Comparison of ENCODE assay signal across 21 mouse cellular contexts in genomic region chr14:55234639-55235038, GRCm38 (mm10). TPM values are rescaled to one million over a fixed set of nuclear protein-coding genes. Genes with fewer than 3 reads are reported as not detected.
"Had no signal": no experiment of that assay in that cellular context is flagged by ENCODE, and none has a peak within 500 bp of the region (broad histone marks: within the 10 kb centered on the region; RNA-seq: fewer than 3 reads in every experiment).

No protein-coding gene starts in this region.

- H3K27me3 ChIP-seq: limb, embryonic 15.5 days; midbrain, embryonic 15.5 days; neural tube, embryonic 12.5 days had no signal

- H3K27ac ChIP-seq: kidney, postnatal 0 days; limb, embryonic 15.5 days; liver, embryonic 12.5 days; midbrain, embryonic 10.5 days; midbrain, embryonic 15.5 days; neural tube, embryonic 12.5 days had no signal

- DNase-seq: kidney, adult 11 months; kidney, adult 9 months; kidney, postnatal 36 days; lung, embryonic 14.5 days; lung, postnatal 10 days; lung, postnatal 4 days; thymus, postnatal 36 days had no signal

- H3K4me3 ChIP-seq: limb, embryonic 15.5 days; liver, embryonic 12.5 days; midbrain, embryonic 10.5 days; midbrain, embryonic 15.5 days; neural tube, embryonic 12.5 days had no signal

- H3K4me1 ChIP-seq: limb, embryonic 15.5 days; liver, embryonic 12.5 days; midbrain, embryonic 10.5 days; midbrain, embryonic 15.5 days; neural tube, embryonic 12.5 days had no signal

RNA-seq across cellular contexts. Expression of gene Dhrs2, which starts 12.8 kb away (rescaled TPM):
- total RNA-seq: layer of hippocampus, adult 18-20 months; layer of hippocampus, postnatal 14 days; megakaryocyte, adult 5-6 weeks; monocyte, adult 5-6 weeks; neutrophil, adult 5-6 weeks had no signal
- polyA plus RNA-seq: limb, embryonic 11.5 days; liver, embryonic 12.5 days; liver, embryonic 16.5 days; midbrain, embryonic 10.5 days; small intestine, adult 2 months had no signal
